Mouse (Mus musculus) layer of hippocampus, adult 2 months (tissue): Measurements from ENCODE around the gene H2afy. TPM values are rescaled to one million over a fixed set of nuclear protein-coding genes. Genes with fewer than 3 reads are reported as not detected.
"Not testable (repeated sequence)": the region's sequence is repeated elsewhere in the genome, so short reads cannot be mapped to it uniquely, and the experiment has no call there.

Source experiments
- DNase-seq, 2 experiments: peaks; one replicate each; pipeline ENCODE4 v3.0.0; 2022; ENCODE audit warnings: low spot score in 2 of 2
- H3K27ac ChIP-seq: fragments of 200-600 bp; 2 replicates; pipeline ENCODE4 v1.8.1; 2022
- H3K4me3 ChIP-seq: fragments of 200-600 bp; 2 replicates; pipeline ENCODE4 v1.8.1; 2022; ENCODE audit warnings: mild to moderate bottlenecking
- CTCF ChIP-seq: fragments of 200-600 bp; conservative IDR thresholded peaks from 2 replicates; pipeline ENCODE4 v1.8.1; 2022; ENCODE audit warnings: antibody characterized with exemption, mild to moderate bottlenecking, moderate library complexity
- total RNA-seq, 2 experiments: library from RNA; stranded (reverse); gene quantifications; 2 replicates each; pipeline ENCODE4 v1.2.3; 2021

Gene H2afy
- total RNA-seq, 2 experiments from 2014 or later: 118 to 122 TPM

DNA sequence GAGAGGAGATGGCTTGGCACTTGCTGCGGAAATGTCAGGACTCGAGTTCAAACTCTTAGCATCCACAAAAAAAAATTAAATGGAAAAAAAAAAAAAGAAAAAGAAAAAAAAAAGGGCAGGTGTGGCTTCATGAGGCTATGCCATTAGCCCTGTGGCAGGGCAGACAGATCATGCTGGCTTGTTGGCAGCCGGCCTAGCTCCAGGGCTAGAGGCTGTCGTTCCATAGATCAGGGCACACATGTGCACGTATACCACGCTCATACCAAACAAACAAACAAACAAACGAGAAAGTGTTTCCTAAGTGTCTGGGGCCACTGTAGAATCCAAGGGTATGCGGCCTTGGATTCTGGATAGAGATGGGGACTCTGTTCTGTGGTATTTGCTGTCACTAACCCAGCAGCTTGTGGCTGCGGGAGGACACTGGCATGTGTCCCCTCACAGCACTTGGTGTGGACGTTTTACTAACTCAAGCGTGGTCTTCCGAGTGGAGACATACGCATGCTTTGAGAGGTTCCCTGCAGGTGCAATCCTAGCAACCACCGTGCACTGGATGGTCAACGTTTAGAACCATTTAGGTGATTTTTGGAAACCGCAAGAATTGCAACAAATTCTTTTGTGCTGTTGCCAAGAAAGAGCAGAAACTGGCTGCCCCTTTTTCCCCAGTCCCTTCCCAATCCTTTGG lies 64.4 kb downstream of the H2afy start:
- Histone ChIP-seq H3K27ac (no peak overlapping the region), H3K4me3 (no peak overlapping the region)
- no peak for DNase-seq
- no peak for TF ChIP-seq CTCF

DNA sequence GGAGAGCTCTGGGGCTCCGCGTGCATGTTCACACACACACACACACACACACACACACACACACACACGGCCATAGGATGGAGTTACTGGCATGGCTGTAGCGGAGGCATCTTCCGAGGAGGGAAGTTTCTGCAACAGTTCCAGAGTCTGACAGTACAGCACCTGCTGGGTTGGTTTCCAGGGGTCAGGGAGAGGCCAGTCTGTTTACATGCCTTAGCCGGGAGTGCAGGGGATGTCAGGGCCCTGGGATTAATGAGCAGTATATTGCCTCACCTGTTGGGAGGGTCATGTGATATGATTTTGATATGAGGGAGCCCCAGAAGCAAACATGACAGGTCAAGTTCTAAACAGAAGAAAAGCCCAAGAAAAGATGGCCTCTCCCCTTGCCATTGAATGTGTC lies 66.5 kb downstream of the H2afy start:
- TF ChIP-seq CTCF: no peak

DNA sequence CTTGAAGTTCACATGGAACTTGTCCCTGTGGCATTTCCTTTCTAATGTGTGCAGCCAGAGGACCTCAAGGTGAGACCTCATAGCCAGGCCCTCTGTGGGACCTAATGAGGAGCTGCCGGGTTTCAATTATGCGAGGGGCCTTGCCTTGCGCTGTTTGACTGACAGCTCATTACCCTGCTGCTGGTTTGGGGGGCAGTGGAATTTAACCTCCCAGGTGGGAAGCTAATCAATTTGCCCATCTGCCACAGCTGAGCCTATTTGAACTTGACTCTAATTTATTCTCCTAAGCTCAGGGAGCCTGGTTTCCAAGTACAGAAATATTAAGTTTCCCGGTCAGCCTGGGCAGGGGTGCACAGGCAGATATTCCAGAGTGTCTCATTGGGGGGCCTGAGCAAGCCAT lies 67.6 kb downstream of the H2afy start:
- Histone ChIP-seq H3K27ac (no peak overlapping the region), H3K4me3 (no peak overlapping the region)
- no peak for TF ChIP-seq CTCF
- no peak for DNase-seq

More for the DNA sequence above, 66.5 kb downstream of the H2afy start:
- no peak for DNase-seq
- H3K4me3 ChIP-seq: no peak overlapping the region
- H3K27ac ChIP-seq: no peak overlapping the region

DNA sequence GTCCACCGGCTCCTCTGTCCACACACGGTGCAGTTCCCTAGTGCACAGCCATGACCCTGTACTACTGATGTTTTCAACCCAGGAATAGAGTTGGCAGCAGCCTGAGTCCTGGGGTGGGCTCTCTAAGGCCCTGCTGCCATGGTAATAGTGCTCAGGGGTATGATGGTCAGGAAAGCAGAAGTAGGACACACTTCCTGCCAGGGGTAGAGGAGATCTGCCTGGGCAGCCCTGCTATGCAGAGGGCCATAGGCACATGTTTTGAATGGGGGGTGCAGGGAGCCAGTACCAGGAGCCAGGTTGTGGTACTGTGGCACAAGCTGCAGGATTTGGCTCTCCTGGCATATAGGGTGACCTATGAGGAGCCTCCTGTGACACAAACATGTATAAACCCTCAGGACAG lies 69.3 kb downstream of the H2afy start:
- no peak for DNase-seq
- Histone ChIP-seq H3K4me3 (no peak overlapping the region), H3K27ac (no peak overlapping the region)
- TF ChIP-seq CTCF: no peak

DNA sequence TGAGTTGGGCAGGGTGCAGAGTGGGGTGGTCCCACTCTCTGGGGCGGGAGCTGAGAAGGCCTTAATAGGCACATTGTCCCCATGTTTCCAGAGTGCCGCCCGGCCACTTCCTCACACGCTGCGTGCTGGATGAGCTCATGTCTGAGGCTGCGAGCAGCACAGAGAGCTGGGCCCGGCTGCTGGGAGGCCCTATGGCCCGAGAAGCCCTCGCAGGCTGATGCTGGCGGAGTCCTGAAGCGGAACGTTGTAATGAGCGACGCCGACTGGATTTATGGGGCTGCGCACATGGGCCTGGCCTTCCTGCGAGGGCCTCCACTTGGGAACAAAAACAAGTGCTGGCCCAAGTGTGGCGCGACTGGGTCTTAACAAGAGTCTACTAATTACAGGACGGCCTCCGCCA lies 70.0 kb downstream of the H2afy start:
- Histone ChIP-seq H3K27ac (no peak overlapping the region), H3K4me3 (no peak overlapping the region)
- DNase-seq: no peak
- TF ChIP-seq CTCF: no peak

DNA sequence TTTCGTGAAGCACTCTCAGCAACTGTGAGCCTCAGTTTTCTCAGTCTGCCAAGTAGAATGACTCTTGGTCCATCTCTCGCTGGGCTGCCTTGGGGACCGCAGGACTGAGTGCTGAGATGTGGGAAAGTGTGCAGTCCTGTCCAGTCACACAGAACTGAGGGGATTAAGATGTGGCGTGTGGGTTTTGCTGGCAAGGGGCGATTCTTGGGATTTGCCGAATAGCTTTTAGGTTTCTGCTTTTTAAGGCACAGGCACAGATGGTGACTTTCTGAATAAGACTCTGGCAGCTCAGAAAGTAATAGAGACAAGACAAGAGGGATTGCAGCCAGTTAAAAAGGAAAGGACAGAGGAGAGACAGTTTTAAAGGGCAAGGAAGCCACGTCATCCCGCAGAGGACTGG lies 78.4 kb downstream of the H2afy start:
- no peak for TF ChIP-seq CTCF

DNA sequence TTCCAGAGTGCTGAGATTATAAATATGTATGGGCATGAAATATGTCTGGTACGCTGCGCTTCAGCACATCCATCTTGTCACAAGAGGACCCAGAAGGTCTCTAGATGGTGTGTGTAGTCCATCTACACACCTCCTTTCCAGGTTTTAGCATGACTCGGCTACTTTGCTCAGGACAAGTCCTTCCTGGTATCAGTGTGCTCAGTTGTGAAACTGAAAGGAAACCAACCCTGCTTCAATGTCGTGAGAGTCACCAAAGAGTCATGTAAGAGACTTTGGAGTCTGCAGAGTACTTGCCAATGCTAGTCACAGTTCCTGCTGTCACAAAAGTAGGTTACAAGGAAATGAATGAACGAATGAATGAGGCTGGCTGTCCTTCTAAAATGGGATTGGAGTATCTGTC lies 80.4 kb downstream of the H2afy start:
- H3K27ac ChIP-seq: no peak overlapping the region
- no peak for DNase-seq
- H3K4me3 ChIP-seq: no peak overlapping the region
- no peak for TF ChIP-seq CTCF

More for the DNA sequence above, 78.4 kb downstream of the H2afy start:
- H3K27ac ChIP-seq: no peak overlapping the region
- no peak overlapping the region for H3K4me3 ChIP-seq
- no peak for DNase-seq

DNA sequence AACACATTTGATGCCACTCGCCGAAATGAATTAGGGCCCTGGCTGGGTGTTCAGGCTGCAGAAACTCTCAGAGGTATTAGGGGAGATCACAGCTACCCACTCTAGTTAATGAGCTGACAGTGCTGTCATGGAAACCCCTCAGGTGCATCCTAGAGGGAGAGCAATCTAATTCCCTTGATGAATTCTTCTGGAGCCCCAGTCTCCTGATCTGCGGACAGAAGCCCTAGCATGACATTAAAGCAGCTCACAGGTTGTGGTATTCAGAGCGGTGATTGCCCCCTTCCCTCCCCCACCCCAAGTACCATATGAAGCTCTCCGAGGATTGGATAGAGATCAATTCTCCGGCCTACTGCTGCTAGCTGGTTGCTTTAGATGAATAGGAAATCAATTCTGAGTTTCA lies 82.1 kb downstream of the H2afy start:
- no peak for TF ChIP-seq CTCF
- DNase-seq: no peak
- no peak overlapping the region for H3K4me3 ChIP-seq
- no peak overlapping the region for H3K27ac ChIP-seq

DNA sequence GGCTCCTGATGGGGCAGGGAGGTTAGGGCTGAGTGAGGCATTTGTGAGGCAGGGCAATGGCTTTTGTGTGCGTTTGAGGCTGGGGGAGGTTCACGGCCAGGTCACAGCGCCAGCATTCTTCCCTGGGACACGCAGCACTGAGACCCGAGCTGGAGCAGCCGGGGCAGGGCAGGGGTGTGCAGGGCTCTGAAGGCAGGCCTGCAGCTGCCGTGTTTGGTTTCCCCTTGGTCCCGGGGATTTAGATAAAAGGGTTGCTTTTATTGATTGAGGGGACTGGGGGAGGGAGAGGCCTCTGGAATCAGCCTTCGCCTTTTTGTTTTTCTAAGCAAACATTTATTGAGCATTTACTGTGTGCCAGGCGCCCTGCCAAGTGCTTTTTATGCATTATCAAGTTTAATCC lies 83.4 kb downstream of the H2afy start:
- TF ChIP-seq CTCF: no peak
- Histone ChIP-seq H3K27ac (no peak overlapping the region), H3K4me3 (no peak overlapping the region)
- no peak for DNase-seq

DNA sequence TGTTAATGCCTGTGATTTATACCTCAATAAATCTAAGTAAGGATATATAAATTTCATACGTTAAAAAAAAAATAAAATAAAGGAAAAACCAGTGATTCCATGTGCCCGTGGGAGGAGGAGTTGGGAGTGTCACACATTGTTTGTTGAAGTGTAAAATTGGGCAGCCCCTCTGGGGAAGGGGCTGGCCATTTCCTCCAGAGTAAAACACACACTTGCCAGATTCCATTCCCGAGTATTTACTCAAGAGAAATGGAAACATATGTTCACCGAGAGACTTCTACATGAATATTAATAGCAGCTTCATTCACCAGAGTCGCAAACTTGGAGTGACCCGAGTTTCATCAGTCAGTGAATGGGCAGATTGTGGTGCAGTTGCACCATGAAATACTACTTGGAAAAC lies 85.9 kb downstream of the H2afy start:
- Histone ChIP-seq H3K27ac (no peak overlapping the region), H3K4me3 (no peak overlapping the region)
- no peak for TF ChIP-seq CTCF
- DNase-seq: no peak

DNA sequence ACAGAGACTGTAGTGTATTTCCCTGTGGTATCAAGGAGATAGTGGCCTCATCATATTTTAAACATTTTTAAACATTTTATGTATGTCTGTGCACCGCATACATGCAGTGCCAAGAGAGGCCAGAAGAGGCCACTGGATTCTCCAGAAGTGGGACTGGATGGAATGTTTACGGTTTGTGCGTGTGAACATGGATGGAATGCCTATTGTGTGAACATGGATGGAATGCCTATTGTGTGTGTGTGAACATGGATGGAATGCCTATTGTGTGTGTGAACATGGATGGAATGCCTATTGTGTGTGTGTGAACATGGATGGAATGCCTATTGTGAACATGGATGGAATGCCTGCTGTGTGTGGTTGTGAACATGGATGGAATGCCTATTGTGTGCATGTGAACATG lies 93.9 kb downstream of the H2afy start:
- no peak for DNase-seq
- peak; percentile 33 for TF ChIP-seq CTCF

DNA sequence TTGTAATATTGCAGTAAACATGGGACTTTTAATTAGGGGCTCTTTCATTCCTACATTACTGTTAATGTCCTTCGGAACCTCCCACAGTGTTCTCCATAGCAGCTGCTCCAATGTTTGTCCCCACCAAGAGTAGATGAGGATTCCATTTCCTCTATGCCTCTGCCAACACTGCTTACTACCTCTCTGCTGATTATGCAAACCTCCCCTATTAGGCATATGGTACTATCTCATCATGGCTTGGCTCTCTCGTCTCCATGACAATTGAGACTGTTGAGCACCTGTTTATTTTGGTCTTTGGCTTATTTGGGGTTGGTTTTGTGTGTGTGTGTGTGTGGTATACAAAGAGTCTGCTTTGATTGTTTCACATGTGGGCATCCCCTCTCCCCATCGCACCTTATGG lies 95.5 kb downstream of the H2afy start:
- peak; percentile 51 to 67 for DNase-seq
- no peak for TF ChIP-seq CTCF
- H3K4me3 ChIP-seq: no peak overlapping the region
- H3K27ac ChIP-seq: no peak overlapping the region

More for the DNA sequence above, 93.9 kb downstream of the H2afy start:
- Histone ChIP-seq H3K4me3 (no peak overlapping the region), H3K27ac (no peak overlapping the region)

DNA sequence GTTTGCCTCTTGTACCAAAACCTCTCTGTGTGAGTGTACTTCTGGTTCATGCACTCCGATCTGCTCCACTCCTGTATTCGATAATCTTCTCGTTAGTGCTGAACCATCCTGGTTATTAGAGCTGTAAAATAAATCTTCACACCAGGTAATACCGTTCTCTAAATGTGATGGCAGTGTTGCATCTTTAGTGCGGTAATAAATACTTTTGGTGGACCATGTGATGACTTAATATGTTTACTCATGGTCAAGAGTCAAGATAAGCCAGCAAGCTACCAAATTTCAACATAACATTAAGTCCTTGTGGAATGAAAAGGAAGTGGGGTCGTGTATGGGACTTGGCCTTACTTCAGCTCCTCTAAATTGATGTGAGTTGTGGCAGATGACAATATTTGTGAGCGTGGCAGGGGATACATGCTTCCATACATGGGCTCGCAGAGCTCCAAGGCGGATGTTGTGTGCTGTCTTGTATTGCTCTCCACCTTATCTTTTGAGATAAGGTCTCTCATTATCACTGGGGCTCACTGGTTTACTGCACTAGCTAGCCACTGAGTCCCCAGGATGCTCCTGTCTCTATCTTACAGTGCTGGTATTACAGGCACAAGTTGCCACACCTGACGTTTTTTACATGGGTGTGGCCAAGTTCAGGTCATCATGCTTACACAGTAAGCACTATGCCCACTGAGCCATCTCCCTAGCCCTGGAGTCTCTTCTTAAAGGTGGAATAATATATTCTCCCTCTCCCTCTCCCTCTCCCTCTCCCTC lies 96.4 kb downstream of the H2afy start:
- TF ChIP-seq CTCF: peak; percentile 10
- Histone ChIP-seq H3K27ac (no peak overlapping the region), H3K4me3 (no peak overlapping the region)
- no peak for DNase-seq

DNA sequence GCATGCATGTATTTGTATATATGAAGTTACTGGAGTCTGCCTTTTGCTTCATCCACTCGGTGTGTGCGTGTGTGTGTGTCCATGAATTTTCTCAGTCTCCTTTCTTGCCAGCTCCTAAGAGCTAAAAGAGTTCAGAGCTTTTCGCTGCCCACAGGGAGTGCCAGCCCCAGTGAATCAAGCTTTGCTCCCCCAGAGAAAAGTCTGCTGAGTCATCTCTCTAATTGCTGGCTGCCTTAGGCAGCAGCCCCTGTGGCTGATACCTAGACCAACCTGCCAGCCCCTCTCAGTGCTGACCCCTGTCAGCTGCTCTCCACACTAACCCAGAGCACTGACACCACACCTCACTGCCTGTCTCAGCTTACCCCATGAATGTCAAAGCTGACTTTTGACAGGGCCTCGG lies 107.2 kb downstream of the H2afy start:
- no peak for DNase-seq
- TF ChIP-seq CTCF: no peak
- H3K27ac ChIP-seq: no peak overlapping the region

DNA sequence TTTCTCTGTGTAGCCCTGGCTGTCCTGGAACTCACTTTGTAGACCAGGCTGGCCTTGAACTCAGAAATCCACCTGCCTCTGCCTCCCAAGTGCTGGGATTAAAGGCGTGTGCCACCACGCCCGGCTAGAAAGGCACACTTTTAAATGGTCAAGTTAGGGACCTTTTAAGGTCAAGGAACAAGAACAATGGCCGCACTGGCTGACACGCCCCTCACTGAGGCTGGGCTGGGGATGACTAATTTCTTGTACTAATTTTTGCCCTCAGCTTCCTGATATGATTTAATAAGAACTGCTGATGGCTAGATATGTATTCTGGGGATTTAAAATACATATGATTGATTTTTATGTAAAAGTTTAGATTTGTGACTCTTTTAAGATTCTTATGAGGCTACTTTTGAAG lies 108.2 kb downstream of the H2afy start:
- DNase-seq, H3K4me3 ChIP-seq, H3K27ac ChIP-seq: not testable (repeated sequence)

More for the DNA sequence above, 107.2 kb downstream of the H2afy start:
- no peak overlapping the region for H3K4me3 ChIP-seq
